Mouse (Mus musculus) liver, adult 2 months (tissue): ENCODE measurements around the gene Vmn1r203. TPM values are rescaled to one million over a fixed set of nuclear protein-coding genes. Genes with fewer than 3 reads are reported as not detected.
"Not testable (repeated sequence)": the region's sequence is repeated elsewhere in the genome, so short reads cannot be mapped to it uniquely, and the experiment has no call there.

Source experiments
- DNase-seq: peaks from one replicate; pipeline ENCODE4 v3.0.0-alpha.2; 2011; ENCODE audit warnings: low read depth, low spot score; ENCODE audit errors: extremely low read depth
- H3K27ac ChIP-seq: fragments of 200-500 bp; replicated peaks from 2 replicates; pipeline ENCODE4 v1.5.1; 2012; ENCODE audit warnings: low read depth, mild to moderate bottlenecking, control low read depth, inconsistent platforms, low read length; ENCODE audit not compliant: insufficient read depth
- H3K27me3 ChIP-seq: fragments of 200-500 bp; 2 replicates; pipeline ENCODE4 v1.6.1; 2012; ENCODE audit warnings: mild to moderate bottlenecking, moderate library complexity, low read length, inconsistent platforms; ENCODE audit not compliant: control insufficient read depth, insufficient read depth
- H3K36me3 ChIP-seq: fragments of 200-500 bp; 2 replicates; pipeline ENCODE4 v1.6.1; 2012; ENCODE audit warnings: low read length, inconsistent platforms; ENCODE audit not compliant: control insufficient read depth, insufficient read depth
- H3K4me1 ChIP-seq: fragments of 200-500 bp; 2 replicates; pipeline ENCODE4 v1.6.1; 2011; ENCODE audit warnings: low read length; ENCODE audit not compliant: control insufficient read depth, insufficient read depth
- H3K4me3 ChIP-seq: fragments of 200-500 bp; 2 replicates; pipeline ENCODE4 v1.5.1; 2011; ENCODE audit warnings: low read depth, mild to moderate bottlenecking, control low read depth, low read length, moderate library complexity; ENCODE audit not compliant: insufficient read depth
- H3K79me2 ChIP-seq: fragments of 200-500 bp; 2 replicates; pipeline ENCODE4 v1.6.1; 2012; ENCODE audit warnings: inconsistent platforms, mild to moderate bottlenecking, low read length, moderate library complexity; ENCODE audit not compliant: control insufficient read depth, insufficient read depth
- H3K9ac ChIP-seq: fragments of 200-500 bp; 2 replicates; pipeline ENCODE4 v1.6.1; 2012; ENCODE audit warnings: low read depth, mild to moderate bottlenecking, control low read depth, inconsistent platforms, low read length
- CTCF ChIP-seq: fragments of 200-500 bp; IDR thresholded peaks from 2 replicates; pipeline ENCODE4 v1.5.1; 2011; ENCODE audit warnings: low read depth, low read length, control low read depth
- POLR2A ChIP-seq: fragments of 200-500 bp; IDR thresholded peaks from 2 replicates; pipeline ENCODE4 v1.6.1; 2011; ENCODE audit warnings: low read length, control low read depth; ENCODE audit not compliant: insufficient read depth; ENCODE audit errors: extremely low read depth
- WGBS: fragments of 180-500 bp; shearing (Covaris S2); methylation state at CpG from one replicate; pipeline ENCODE4 v1.1.7; 2018; 5-methylcytosine and 5-hydroxymethylcytosine counted together
- polyA plus RNA-seq: library from polyadenylated mRNA; depleted of rRNA; stranded (reverse); fragments of >200 nt; gene quantifications from 2 replicates; pipeline ENCODE4 v1.2.3, GENCODE M21; 2012; rRNA removed
- total RNA-seq: library from RNA; depleted of rRNA; stranded (reverse); fragments of >200 nt; gene quantifications from 2 replicates; pipeline ENCODE4 v1.2.3, GENCODE M21; 2014; rRNA removed

The Vmn1r203 gene
- not detected in 2 replicates for total RNA-seq
- not detected in 2 replicates for polyA plus RNA-seq

DNA sequence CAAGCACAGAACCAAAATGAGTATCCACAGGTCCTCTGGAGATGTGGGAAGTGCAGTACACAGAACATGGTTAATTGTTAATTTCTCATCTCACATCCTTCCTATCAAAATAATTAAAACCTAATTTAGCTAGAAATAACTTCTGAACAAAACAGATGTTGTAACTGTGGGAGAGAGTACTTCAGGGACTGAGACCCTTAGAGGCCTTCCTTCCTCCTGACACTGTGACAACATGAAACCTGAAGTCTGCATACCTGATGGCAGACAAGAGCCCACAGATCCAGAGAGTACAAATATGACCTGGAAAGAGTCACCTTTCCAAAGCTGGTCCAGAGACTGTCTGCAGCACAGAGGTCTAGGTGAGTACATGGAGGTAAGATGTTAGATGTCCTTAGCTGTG is at the start of gene Vmn1r203:
Gene Vmn1r203, plus strand, starts transcription at position 301 of the 400 bp plus-strand sequence.
- H3K36me3 ChIP-seq, result no peaks in the 10 kb centered on the region
- no peaks in the 10 kb centered on the region for H3K27me3 ChIP-seq
- no peak within 1 kb of the TSS for H3K9ac ChIP-seq
- H3K79me2 ChIP-seq, result no peaks in the 10 kb centered on the region
- TF ChIP-seq CTCF, result no peak
- TF ChIP-seq POLR2A, result no peak
- H3K27ac ChIP-seq, result no peak within 1 kb of the TSS
- H3K4me1 ChIP-seq, result no peaks in the 10 kb centered on the region
- no peak within 1 kb of the TSS for H3K4me3 ChIP-seq
- no peak for DNase-seq

DNA sequence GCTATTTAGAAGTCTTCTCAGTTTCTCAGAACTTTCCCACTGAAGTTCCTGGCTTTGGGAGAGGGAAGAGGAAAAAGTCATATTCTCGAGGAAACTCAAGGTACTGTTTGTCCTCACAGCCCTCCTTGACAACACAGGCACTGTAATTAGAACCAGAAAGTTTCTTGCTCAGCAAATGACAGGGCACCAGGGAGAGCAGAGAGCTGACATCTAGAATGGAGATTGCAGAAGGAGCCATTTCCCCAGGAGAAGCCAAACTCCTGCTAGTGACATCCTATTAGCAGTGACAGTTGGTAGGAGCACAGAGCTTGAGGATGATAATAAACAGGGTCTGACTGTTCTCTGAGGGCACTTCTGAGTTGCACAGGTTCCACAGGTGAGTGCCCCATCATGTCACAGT is 46.3 kb upstream of the Vmn1r203 start, which contains the start of gene Vmn1r201:
Gene Vmn1r201, plus strand, starts transcription at position 301 of the 400 bp plus-strand sequence.
- TF ChIP-seq CTCF, result no peak
- no peak for TF ChIP-seq POLR2A
- H3K4me1 ChIP-seq, result no peaks in the 10 kb centered on the region
- 43% methylated on average over 1 of the region's 1 CpGs for WGBS

DNA sequence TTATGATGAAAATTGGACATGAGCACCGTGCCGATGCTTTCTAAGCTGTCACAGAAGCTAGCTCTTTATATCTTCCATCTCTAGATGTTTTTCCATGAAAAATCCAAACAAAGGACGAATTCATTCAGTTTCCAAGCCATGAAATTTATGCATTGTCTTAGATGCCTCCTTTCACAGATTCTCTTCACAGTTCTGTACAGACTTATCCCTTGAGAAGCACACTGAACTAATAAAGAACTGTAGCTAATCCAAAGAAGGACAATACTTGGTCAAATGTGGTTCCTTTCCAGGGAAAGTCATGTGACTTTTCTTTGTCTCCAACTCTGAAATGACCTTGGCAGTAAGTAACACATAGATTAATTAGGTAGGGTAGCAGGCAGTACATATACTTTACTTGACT is 15.5 kb upstream of the Vmn1r203 start:
- H3K27ac ChIP-seq, result no peak overlapping the region
- DNase-seq, result no peak
- no peaks in the 10 kb centered on the region for H3K4me1 ChIP-seq
- WGBS, result 68% methylated on average over 3 of the region's 3 CpGs
- no peaks in the 10 kb centered on the region for H3K27me3 ChIP-seq
- TF ChIP-seq CTCF, result no peak
- no peak for TF ChIP-seq POLR2A
- H3K9ac ChIP-seq, result no peak overlapping the region
- H3K79me2 ChIP-seq, result no peaks in the 10 kb centered on the region
- no peak overlapping the region for H3K4me3 ChIP-seq
- H3K36me3 ChIP-seq, result no peaks in the 10 kb centered on the region

More for the DNA sequence above, 46.3 kb upstream of the Vmn1r203 start, which contains the start of gene Vmn1r201:
- no peak within 1 kb of the TSS for H3K27ac ChIP-seq
- H3K27me3 ChIP-seq, result no peaks in the 10 kb centered on the region
- H3K36me3 ChIP-seq, result no peaks in the 10 kb centered on the region
- H3K4me3 ChIP-seq, result no peak within 1 kb of the TSS
- no peak within 1 kb of the TSS for H3K9ac ChIP-seq
- H3K79me2 ChIP-seq, result no peaks in the 10 kb centered on the region
- no peak for DNase-seq

DNA sequence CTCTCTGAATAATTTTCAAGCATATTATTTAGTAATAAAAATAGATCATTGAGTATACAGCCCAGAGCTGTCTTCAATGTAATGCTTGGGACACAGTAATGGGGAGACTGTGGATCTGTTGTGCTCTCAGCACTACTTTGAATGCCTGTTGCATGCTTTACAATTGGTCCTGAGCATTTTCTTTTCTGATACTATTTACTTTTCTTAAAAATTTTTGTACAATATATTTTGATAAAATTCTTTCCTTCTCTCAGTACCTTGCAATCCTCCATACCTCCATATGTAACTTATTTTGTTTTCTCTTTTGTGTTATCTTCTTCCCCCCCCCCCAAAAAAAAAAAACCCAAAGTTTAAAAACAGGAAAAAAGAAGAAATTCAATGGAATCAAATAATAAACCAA is 12.6 kb upstream of the Vmn1r203 start, which contains the start of gene Vmn1r202:
Gene Vmn1r202, minus strand, starts transcription at position 101 of the 400 bp plus-strand sequence.
- Histone ChIP-seq H3K9ac (no peak within 1 kb of the TSS), H3K36me3 (no peaks in the 10 kb centered on the region), H3K4me1 (no peaks in the 10 kb centered on the region), H3K4me3 (no peak within 1 kb of the TSS), H3K79me2 (no peaks in the 10 kb centered on the region), H3K27me3 (no peaks in the 10 kb centered on the region), H3K27ac (no peak within 1 kb of the TSS)
- TF ChIP-seq CTCF (no peak), POLR2A (no peak)
- no peak for DNase-seq

DNA sequence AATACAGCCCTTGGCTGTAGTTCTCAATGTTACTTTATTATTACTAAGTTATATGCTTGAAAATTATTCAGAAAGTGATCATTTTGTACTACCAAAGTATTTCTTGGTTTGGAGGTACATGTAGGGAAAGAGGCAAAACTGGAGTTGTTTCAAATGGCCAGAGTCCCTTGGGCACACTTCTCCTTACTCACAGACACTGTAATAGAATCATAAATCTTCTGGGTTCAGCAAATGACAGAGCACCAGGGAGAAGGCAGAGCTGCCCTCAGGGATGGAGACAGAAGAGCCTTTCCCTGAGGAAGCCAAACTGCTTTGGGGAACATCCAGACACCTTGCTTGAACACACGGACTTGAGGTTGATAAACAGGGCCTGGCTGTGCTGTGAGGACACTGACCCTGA is 35.0 kb downstream of the Vmn1r203 start, which contains the start of gene Vmn1r204:
Gene Vmn1r204, plus strand, starts transcription at position 301 of the 400 bp plus-strand sequence.
- not testable (repeated sequence) for H3K27me3 ChIP-seq, H3K9ac ChIP-seq
- 53% methylated on average over 1 of the region's 1 CpGs for WGBS

DNA sequence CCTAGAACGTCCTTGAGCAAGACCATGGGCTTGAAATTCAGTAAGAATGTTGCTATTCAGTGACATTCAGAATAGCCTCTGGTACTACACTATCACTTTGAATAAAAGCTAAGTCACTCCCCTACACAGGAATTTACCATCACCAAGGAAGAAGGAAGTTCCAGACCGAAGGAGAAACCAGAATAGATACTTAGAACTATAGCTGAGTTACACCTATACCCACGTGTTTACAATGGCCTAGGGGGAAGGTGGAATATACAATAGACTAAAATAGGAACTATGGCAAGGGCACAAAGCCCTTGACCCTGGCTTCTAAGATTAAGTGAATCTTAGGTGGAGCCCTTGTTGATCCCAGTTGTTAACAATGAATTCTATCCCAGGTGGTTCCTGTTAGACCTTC is 57.0 kb downstream of the Vmn1r203 start:
- H3K79me2 ChIP-seq, H3K27ac ChIP-seq: not testable (repeated sequence)
- WGBS, result 67% methylated on average over 3 of the region's 3 CpGs

More for the DNA sequence above, 35.0 kb downstream of the Vmn1r203 start, which contains the start of gene Vmn1r204:
- H3K4me1 ChIP-seq, H3K4me3 ChIP-seq, H3K36me3 ChIP-seq, H3K79me2 ChIP-seq, H3K27ac ChIP-seq, DNase-seq: not testable (repeated sequence)

More for the DNA sequence above, 57.0 kb downstream of the Vmn1r203 start:
- H3K36me3 ChIP-seq, H3K4me1 ChIP-seq, H3K27me3 ChIP-seq, H3K4me3 ChIP-seq, DNase-seq, H3K9ac ChIP-seq: not testable (repeated sequence)

Other genes starting within 250 kb of the Vmn1r203 start
- gene Vmn1r195, start 247.6 kb upstream of the Vmn1r203 start, total RNA-seq, result not detected in 2 replicates
- gene Vmn1r195, start 247.6 kb upstream of the Vmn1r203 start, polyA plus RNA-seq, result not detected in 2 replicates
- gene Vmn1r196, start 228.2 kb upstream of the Vmn1r203 start, total RNA-seq, result not detected in 2 replicates
- not detected in 2 replicates for gene Vmn1r196, start 228.2 kb upstream of the Vmn1r203 start, polyA plus RNA-seq
- gene Vmn1r197, start 193.5 kb upstream of the Vmn1r203 start, total RNA-seq, result not detected in 2 replicates
- gene Vmn1r197, start 193.5 kb upstream of the Vmn1r203 start, polyA plus RNA-seq, result not detected in 2 replicates
- gene Vmn1r198, start 167.8 kb upstream of the Vmn1r203 start, total RNA-seq, result not detected in 2 replicates
- not detected in 2 replicates for gene Vmn1r198, start 167.8 kb upstream of the Vmn1r203 start, polyA plus RNA-seq
- not detected in 2 replicates for gene Vmn1r199, start 138.3 kb upstream of the Vmn1r203 start, total RNA-seq
- gene Vmn1r199, start 138.3 kb upstream of the Vmn1r203 start, polyA plus RNA-seq, result not detected in 2 replicates
- not detected in 2 replicates for gene Vmn1r200, start 127.7 kb upstream of the Vmn1r203 start, total RNA-seq
- not detected in 2 replicates for gene Vmn1r200, start 127.7 kb upstream of the Vmn1r203 start, polyA plus RNA-seq
- gene Vmn1r201, start 46.2 kb upstream of the Vmn1r203 start, total RNA-seq, result not detected in 2 replicates
- gene Vmn1r201, start 46.2 kb upstream of the Vmn1r203 start, polyA plus RNA-seq, result not detected in 2 replicates
- gene Vmn1r202, start 12.7 kb upstream of the Vmn1r203 start, total RNA-seq, result not detected in 2 replicates
- not detected in 2 replicates for gene Vmn1r202, start 12.7 kb upstream of the Vmn1r203 start, polyA plus RNA-seq
- not detected in 2 replicates for gene Vmn1r204, start 35.1 kb downstream of the Vmn1r203 start, total RNA-seq
- not detected in 2 replicates for gene Vmn1r204, start 35.1 kb downstream of the Vmn1r203 start, polyA plus RNA-seq
- gene Vmn1r205, start 74.9 kb downstream of the Vmn1r203 start, total RNA-seq, result not detected in 2 replicates
- gene Vmn1r205, start 74.9 kb downstream of the Vmn1r203 start, polyA plus RNA-seq, result not detected in 2 replicates
- gene Vmn1r206, start 106.1 kb downstream of the Vmn1r203 start, total RNA-seq, result not detected in 2 replicates
- gene Vmn1r206, start 106.1 kb downstream of the Vmn1r203 start, polyA plus RNA-seq, result not detected in 2 replicates
- not detected in 2 replicates for gene Vmn1r207-ps, start 211.5 kb downstream of the Vmn1r203 start, total RNA-seq
- not detected in 2 replicates for gene Vmn1r207-ps, start 211.5 kb downstream of the Vmn1r203 start, polyA plus RNA-seq